Mouse (Mus musculus): ENCODE measurements around the gene Lmo7.

The Lmo7 gene

GRCm38 (mm10) chr14:101964381-101964780, 234.6 kb downstream of the Lmo7 start:
- no peak for DNase-seq

- DNase-seq = no peak
These were observed 235.2 kb downstream of the Lmo7 start for GRCm38 (mm10) chr14:101964956-101965355.

DNA sequence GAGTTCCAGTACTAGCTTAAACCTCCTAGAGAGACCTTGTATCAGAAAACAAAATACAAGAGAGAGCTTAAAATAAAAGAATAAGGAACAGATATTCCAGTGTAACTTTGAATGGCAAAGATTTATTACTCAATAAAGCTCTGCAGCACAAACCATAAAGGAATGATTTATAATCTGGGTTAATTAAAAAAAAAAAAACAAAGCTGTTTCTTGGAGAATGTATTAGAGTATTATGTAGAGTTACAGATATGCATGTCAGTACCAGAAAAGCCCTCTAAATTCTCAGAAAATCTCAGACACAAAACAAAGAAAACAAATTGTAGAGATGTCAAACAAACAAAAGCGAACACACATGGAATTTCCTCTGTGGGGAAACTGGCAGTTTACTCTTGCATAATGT, 243.0 kb downstream of the Lmo7 start:
- no peak for DNase-seq

DNA sequence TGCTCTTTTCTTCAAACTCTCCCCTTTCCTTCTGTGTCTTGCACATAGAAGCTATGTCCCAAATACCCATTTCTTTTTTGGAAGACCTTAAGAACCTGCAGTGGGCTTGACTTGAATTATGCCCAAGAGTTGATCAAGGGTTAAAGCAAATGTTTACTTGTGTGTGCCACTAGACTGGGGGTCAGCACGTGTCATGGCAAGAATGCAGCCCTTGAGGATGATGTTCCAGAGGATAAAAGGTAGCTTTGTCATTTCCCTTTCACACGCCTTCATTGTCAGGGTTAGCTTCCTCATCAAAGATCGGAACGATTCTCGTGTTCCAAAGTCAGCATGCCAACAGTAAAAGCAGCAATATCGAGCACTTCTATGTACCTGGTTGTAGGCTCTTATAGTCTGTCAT, 243.4 kb downstream of the Lmo7 start:
- DNase-seq = no peak

DNA sequence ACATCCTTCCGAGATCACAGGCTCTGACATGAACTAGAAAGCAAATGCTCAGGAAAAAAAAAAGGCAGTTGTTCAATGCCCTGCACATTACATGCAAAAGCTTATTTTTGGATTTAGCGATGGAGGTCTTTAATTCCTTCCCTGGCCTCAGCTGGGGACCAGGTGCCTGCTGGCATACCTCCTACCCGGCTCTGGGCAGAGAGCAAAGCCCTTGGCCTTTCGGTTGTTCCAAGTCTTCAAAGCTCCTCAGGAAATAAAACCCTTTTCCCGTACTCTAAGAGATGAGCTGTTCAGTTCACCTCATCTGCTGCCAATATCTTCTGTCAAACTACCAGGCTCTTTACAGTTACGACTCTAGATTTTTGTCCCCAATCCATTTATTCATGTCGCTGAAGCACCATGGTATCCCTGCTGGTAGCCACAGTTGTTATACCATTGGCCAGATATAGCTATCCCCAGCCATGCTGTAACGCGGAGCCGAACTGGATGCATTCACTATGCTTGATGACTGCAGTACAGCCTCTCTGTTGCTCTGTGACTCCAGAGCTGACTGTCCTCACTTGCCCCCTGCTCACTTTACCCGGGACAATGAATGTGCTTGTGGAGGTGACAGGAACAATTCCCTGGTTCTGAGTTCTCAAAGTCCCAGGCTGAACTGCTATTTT, 246.4 kb downstream of the Lmo7 start:
- DNase-seq = no peak
